ENCODE assay signal across 28 mouse cellular contexts in the genomic region with DNA sequence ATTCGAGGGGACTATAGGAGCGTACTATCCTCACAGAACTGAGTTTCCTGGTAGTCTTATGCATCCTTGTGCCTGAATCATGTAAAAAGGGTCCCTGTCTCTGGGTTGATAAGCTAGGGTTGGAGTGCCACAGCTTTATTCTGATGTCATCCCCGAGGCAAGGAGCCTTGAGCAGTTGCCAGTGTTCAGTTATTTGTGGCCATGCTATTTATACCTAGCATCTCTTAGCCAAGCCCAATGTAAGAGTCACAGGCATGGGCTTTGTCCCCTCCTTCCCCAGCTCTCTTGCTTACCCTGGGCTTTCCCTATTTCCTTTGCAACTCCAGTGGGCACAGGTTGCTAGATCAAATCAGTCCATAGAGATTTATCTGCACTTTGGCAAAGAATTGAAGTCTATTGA.
DNase-seq lines count a peak whose midpoint lies in the region; ATAC-seq and TF ChIP-seq lines count a peak whose summit lies in the region.
"Had no signal": no experiment of that assay in that cellular context is flagged by ENCODE, and none has a peak within 500 bp of the region (broad histone marks: within the 10 kb centered on the region; RNA-seq: fewer than 3 reads in every experiment).

No protein-coding gene starts in this region.

- DNase-seq in cerebellum, postnatal 10 days: peak; percentile 31 to 53
- DNase-seq in cerebellum, adult 11 months: no peak
- DNase-seq in heart, adult 11 months: peak; percentile 88
- no peak for DNase-seq in heart, postnatal 25 days (ENCODE audit: low spot score)
- DNase-seq in brain, adult 2 months (ENCODE audit: low read depth, low spot score): peak; percentile 44
- DNase-seq in heart, postnatal 0 days (ENCODE audit: low spot score): peak; percentile 68
- DNase-seq in kidney, adult 2 months: no peak
- no peak for DNase-seq in urinary bladder, postnatal 25 days (ENCODE audit: low spot score)
- DNase-seq: adrenal gland, postnatal 36 days; kidney, adult 11 months; kidney, postnatal 4 days; left cerebral cortex, postnatal 4 days; liver, postnatal 0 days; lung, postnatal 36 days; right cerebral cortex, adult 18-20 months; thymus, adult 2 months; thymus, postnatal 36 days had no signal

- peak overlapping the region; percentile 47 for H3K27ac ChIP-seq in heart, postnatal 0 days (ENCODE audit: low read depth)
- H3K27ac ChIP-seq in kidney, adult 2 months (ENCODE audit: insufficient read depth, low read depth, low read length): no peak overlapping the region
- H3K27ac ChIP-seq: forebrain, embryonic 13.5 days; hindbrain, embryonic 10.5 days; hindbrain, embryonic 15.5 days; kidney, postnatal 0 days; liver, embryonic 12.5 days; neural tube, embryonic 12.5 days; stomach, postnatal 0 days had no signal

- no peaks in the 10 kb centered on the region for H3K27me3 ChIP-seq in heart, postnatal 0 days (ENCODE audit: control insufficient read depth, insufficient read depth, low read length)
- no peaks in the 10 kb centered on the region for H3K27me3 ChIP-seq in kidney, adult 2 months (replicated peaks; ENCODE audit: control insufficient read depth, insufficient read depth, low read length)
- H3K27me3 ChIP-seq: forebrain, embryonic 13.5 days; hindbrain, embryonic 15.5 days; Patski had no signal

- no peak overlapping the region for H3K4me2 ChIP-seq in heart, postnatal 0 days (ENCODE audit: low read depth, low read length)
- H3K4me2 ChIP-seq: forebrain, embryonic 13.5 days; hindbrain, embryonic 15.5 days; liver, embryonic 12.5 days; midbrain, embryonic 11.5 days; neural tube, embryonic 12.5 days had no signal

- WGBS in heart, postnatal 0 days: 52% methylated on average over 3 of the region's 3 CpGs
- WGBS in kidney, adult 2 months: 80% methylated on average over 3 of the region's 3 CpGs

- no peak overlapping the region; the same call in 1 of the 2 replicates for H3K9ac ChIP-seq in heart, postnatal 0 days (replicated peaks; ENCODE audit: low read depth, low read length)
- H3K9ac ChIP-seq: forebrain, embryonic 13.5 days; hindbrain, embryonic 15.5 days; liver, embryonic 12.5 days; liver, postnatal 0 days; neural tube, embryonic 12.5 days had no signal

- peaks cover 17% of the 10 kb centered on the region for H3K4me1 ChIP-seq in heart, postnatal 0 days (ENCODE audit: control insufficient read depth, insufficient read depth)
- H3K4me1 ChIP-seq in kidney, adult 2 months (ENCODE audit: control insufficient read depth, insufficient read depth, low read length): no peaks in the 10 kb centered on the region
- H3K4me1 ChIP-seq: forebrain, embryonic 13.5 days; hindbrain, embryonic 10.5 days; hindbrain, embryonic 15.5 days; liver, embryonic 12.5 days had no signal

- intact Hi-C loops in heart, postnatal 25 days (cut with DNase I): no loop called here

- no peaks in the 10 kb centered on the region for H3K36me3 ChIP-seq in heart, postnatal 0 days (replicated peaks; ENCODE audit: control insufficient read depth, insufficient read depth, low read length)
- H3K36me3 ChIP-seq in kidney, adult 2 months (ENCODE audit: control insufficient read depth, insufficient read depth, low read length): no peaks in the 10 kb centered on the region
- H3K36me3 ChIP-seq: hindbrain, embryonic 10.5 days; hindbrain, embryonic 15.5 days; liver, embryonic 12.5 days; neural tube, embryonic 12.5 days had no signal

- H3K4me3 ChIP-seq in heart, postnatal 0 days (ENCODE audit: low read depth, low read length): no peak overlapping the region
- no peak overlapping the region for H3K4me3 ChIP-seq in kidney, adult 2 months (ENCODE audit: insufficient read depth, low read depth, low read length)
- H3K4me3 ChIP-seq: forebrain, embryonic 13.5 days; hindbrain, embryonic 10.5 days; hindbrain, embryonic 15.5 days; liver, embryonic 12.5 days; myocyte; neural tube, embryonic 12.5 days had no signal

- no peak for TF ChIP-seq POLR2A in kidney, adult 2 months (IDR thresholded peaks at IDR 0.05; ENCODE audit: low read depth, low read length)

- no peak for TF ChIP-seq CTCF in heart, postnatal 0 days (IDR thresholded peaks at IDR 0.05; ENCODE audit: low read depth)
- no peak for TF ChIP-seq CTCF in kidney, adult 2 months (conservative IDR thresholded peaks at IDR 0.05; ENCODE audit: insufficient read depth, insufficient read length, low read depth, low read length)

- ATAC-seq in heart, postnatal 0 days (ENCODE audit: insufficient read depth, low read depth): peak; percentile 78
- ATAC-seq: forebrain, embryonic 13.5 days; inflammation-experienced regulatory T-cells, adult 6 months; liver, embryonic 12.5 days; liver, postnatal 0 days; Patski had no signal

- TF ChIP-seq EP300 in heart, postnatal 0 days (IDR thresholded peaks at IDR 0.05; ENCODE audit: low read depth): no peak

- H3K9me3 ChIP-seq in heart, postnatal 0 days (replicated peaks; ENCODE audit: control insufficient read depth, low read length): no peaks in the 10 kb centered on the region
- H3K9me3 ChIP-seq: forebrain, embryonic 13.5 days; hindbrain, embryonic 10.5 days; hindbrain, embryonic 15.5 days; liver, embryonic 12.5 days; neural tube, embryonic 12.5 days had no signal

Comparison
In these comparisons a context has a peak if more than half of its experiments do, and no peak if none do; other contexts are left out.
1. DNase-seq: peak in cerebellum, postnatal 10 days (2 of 2), heart, adult 11 months (single experiment), brain, adult 2 months (single experiment) and heart, postnatal 0 days (single experiment); none in cerebellum, adult 11 months (single experiment), heart, postnatal 25 days (single experiment), kidney, adult 2 months (single experiment) and urinary bladder, postnatal 25 days (single experiment).